Mouse (Mus musculus): ENCODE data around the gene Pex19. TPM values are rescaled to one million over a fixed set of nuclear protein-coding genes. Genes with fewer than 3 reads are reported as not detected.
A peak's percentile ranks its signal among the peaks of the same experiment; 100 is the strongest.

Gene Pex19
- polyA plus RNA-seq, 2 experiments from 2014 or later, result 82.9 to 122 TPM

- no peak for ATAC-seq
Observed at GRCm38 (mm10) chr1:172134072-172134471, 7.5 kb downstream of the Pex19 start.

DNA sequence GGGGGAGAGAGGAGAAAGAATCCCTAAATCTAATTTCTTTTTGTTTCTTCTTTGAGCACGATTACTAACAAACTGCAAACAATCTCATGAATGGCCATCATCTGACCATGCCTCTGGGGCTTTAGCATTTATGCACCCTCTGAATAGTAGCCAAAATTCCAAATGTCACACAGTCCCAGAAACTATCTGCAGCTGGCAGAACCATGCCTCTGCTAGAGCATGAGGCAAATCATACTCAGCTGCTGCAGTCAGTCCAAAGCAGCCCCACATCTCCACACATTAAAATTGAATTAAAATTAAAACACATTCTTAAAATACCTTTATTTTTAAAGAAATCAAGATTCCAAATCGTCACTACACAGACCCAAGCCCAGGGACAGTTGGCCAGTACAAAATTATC, 13.6 kb downstream of the Pex19 start:
- no peak for ATAC-seq

DNA sequence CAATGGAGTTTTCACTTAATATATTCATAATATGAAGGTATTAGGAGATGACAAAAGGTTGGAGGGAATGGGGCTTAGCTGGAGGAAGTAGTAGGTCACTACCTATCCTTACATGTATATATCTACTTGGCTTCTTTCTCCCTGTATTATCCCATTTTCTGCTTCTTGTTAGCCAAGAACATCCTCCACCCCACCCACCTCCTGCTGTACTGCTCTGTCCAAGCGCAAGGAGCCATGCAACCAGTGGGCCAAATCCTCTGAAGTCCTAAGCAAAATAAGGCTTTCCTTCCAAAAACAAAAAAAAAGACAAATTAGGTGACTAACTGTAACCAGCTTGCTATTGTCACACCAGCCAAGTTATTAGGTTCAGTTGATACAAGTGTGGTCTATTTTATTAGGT, 14.3 kb downstream of the Pex19 start:
- no peak for ATAC-seq

DNA sequence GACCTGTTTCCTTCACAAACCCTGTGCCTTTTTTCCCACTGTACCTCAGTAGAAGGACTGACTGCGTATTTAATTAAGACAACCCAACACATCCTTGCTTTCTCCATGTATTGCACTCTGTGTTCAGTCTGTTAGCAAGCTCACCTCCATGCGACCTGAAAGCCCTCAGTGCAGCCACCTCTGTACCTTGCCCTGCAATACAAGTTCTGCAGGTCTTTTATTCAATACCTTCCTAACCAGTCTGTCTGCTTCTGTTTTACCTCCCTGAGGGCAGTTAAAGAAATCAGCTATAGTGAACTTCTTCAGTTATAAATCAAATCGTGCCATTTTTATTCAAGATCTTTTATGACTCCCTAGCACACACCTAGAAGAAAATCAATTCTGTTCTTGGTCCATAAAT, 15.0 kb downstream of the Pex19 start:
- ATAC-seq, result no peak

- ATAC-seq, result peak; percentile 48
Observed at GRCm38 (mm10) chr1:172143570-172143969, 17.0 kb downstream of the Pex19 start.

DNA sequence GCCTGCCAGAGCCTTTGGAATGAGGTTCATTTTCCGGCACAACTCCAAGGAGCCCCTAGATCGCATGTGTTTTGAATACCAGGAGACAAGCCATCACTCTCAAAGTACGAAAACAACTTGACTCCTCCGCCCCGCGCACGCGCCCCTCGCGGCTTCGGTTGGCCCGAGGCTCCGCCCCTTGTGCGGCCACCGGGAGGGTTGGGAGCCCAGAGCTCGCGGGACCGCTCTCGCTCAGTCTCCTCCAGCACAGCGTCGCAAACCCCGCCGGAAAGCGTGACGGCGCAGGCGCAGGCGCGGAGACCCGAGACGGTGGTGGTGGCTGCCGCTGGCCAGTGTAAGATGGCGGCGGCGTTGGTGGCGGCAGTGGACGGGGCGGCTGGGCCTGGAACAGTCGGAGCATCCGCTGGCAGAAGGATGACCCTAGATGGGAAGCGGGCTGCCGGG, 21.3 kb downstream of the Pex19 start, which contains the start of gene Dcaf8:
Dcaf8 (plus strand) TSS at position 250 of the 444 bp plus-strand sequence.
- ATAC-seq, result peak; percentile 91

DNA sequence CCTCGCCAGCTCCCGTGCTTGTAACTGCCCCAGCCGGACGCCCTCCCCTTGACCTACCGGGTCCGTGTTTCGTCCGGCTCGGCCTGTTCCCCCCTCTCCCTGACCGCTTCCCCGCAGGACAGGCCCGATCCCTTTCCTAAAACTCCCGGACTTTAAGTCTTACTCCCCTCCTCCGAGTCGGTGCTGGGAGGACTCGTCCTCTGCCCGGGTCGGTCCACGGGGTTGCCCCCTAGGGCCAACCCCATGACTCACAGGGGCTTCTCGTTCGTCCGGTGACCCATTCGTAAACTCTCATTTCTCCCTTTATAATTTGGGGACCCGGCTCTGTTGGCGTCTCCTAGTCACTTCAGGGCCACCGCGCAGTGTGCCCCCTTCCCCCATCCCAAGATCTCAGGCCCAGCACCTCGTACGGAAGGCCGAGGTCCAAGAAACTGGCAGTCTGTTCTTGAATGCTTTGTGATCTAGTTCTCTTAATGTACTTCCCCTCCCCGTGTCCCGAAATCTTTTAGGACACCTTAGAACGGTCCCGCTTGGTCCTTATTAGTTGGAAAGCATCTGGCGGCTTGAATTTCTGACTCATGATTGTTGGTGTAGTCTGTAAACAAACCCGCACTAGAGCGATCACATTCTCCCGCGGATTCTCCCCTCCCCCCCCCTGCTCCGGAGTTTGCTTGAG, 21.9 kb downstream of the Pex19 start:
- ATAC-seq, result peak; percentile 24

DNA sequence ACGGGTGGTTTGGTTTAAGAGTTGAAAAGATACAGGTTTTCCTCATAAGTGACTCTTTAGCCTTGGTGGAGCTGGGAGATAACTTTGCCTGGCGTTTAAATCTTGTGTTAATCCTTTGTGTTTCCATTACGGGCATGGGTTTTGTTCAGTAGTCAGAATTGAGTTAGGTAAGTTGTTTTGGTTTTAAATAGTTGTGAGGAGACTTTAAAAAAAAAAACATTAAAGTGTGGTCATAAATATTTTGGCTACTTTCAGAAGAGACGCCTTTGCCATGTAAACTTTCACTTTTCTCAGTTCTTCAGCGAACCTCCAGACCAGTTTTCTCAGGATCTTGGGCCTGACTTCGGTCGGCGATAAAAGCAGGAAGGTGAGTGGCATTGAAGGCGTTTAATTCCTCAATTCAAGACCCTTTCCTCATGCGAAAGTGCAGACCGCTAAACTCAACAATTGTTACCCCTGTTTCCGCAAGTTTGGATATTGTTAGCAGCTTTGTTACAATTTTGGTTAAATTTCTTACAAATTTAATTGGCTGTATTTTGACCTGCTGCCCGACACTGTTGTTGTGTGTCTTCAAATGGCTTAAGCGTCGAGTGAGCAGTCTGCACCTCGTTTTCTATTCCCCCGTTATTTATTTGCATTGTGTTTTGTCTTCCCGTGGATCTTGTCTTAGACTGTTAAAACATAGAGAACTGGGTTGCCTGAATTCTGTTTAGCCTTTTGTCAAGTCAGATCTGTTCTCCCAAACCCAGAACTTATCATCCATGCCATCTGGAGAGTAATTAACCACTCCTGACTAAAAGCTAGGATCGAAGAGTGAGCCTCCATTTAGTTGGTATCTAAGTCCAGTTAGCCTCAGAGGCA, 22.6 kb downstream of the Pex19 start:
- no peak for ATAC-seq

DNA sequence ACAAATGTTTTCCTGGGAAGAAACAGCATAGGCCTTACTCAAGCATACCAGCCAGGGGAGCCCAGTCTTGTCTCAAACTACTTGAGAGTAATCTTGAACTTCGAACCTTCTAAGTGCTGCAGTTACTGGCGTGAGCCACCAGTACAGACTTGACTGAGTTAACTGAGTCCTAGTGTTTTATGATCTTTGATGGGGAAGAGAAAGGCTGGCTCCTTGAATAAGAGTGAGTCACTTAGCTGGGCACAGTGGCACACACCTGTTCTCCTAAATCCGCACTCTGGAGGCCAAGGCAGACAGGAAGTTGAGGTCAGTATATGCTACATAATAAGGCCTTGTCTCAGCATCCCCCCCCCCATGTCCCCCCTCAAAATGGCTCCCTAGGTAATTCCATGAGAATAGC, 28.0 kb downstream of the Pex19 start:
- no peak for ATAC-seq

GRCm38 (mm10) chr1:172155518-172155917, 29.0 kb downstream of the Pex19 start:
- ATAC-seq, result no peak

DNA sequence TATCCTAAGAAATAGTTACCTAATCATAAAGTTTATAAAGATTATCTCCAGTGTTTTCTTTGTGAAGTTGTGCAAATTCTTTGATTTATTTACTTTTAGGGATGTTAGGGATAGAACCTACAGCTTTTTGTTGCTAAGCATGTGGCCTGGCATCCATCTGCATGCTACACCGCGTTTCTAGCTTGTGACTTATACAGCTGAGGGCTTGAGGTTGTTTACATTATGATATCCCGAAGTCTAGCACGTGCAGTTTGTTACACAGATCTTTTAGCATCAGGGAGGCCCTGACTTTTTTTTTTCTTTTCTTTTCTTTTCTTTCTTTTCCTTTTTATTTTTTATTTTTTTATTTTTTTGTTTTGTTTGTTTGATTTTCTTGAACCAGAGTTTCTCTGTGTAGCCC, 33.4 kb downstream of the Pex19 start:
- no peak for ATAC-seq

DNA sequence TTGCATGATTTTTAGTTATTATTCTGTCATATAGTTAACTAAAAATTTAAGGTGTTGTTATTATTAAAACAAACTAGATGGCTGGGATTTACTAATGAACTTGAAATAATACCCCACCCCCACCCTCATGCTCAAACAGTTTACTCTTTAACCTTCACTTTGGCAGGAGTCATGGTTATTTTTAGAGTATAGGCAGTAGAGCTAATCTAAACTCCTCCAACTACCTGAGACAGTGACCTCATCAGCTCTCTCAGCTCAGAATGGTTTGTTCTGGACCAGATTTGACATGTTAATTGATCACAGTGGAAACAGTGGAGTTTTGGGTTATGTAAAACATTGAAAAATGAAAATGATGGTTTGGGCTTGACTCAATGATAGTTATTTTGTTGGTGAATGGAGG, 34.0 kb downstream of the Pex19 start:
- ATAC-seq, result no peak

- peak; percentile 75 for ATAC-seq
Observed at GRCm38 (mm10) chr1:172162009-172162408, 35.5 kb downstream of the Pex19 start.

GRCm38 (mm10) chr1:172162959-172163358, 36.4 kb downstream of the Pex19 start:
- ATAC-seq, result no peak

DNA sequence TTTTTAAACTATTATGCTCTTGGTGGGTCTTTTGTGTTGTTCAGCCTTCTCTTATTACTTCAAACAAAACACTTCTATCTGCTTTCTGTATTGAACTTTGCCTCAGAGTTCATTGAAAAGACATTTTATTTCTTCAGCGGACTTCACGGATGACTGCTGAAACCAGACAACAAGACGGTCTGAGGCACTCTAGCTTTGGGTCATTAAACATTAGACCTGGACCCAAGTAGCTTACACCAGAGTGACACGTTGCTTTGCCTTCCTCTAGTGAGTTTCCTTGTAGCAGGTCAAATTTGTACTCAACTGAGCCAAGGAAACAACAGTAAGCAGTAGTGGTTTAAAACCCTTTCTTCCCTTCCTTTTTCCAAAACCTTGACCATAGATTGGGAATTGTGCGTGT, 41.4 kb downstream of the Pex19 start:
- no peak for ATAC-seq

- ATAC-seq, result no peak
Observed at GRCm38 (mm10) chr1:172169809-172170208, 43.3 kb downstream of the Pex19 start.

- no peak for ATAC-seq
Observed at GRCm38 (mm10) chr1:172172381-172172780, 45.8 kb downstream of the Pex19 start.

- no peak for ATAC-seq
Observed at GRCm38 (mm10) chr1:172173181-172173580, 46.6 kb downstream of the Pex19 start.

GRCm38 (mm10) chr1:172177791-172178190, 51.2 kb downstream of the Pex19 start:
- no peak for ATAC-seq

DNA sequence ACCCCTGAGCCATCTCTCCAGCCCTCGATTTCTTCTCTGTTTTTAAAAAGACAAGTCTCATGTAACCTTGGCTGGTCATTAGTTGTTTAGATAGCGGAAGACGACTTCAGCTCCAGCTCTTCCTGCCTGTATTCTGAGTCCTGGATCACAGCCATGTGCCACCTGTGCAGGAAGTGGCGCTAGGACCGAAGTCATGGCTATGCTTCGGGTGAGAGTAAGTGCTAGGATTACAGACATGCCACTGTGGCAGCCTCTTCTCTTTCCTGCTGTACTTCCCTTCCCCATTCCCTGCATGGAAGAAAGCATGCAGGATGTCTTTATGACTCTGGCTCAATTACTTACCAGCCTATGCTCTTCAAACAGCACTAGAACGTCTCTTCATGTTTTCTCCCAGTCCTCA, 52.5 kb downstream of the Pex19 start:
- ATAC-seq, result no peak

DNA sequence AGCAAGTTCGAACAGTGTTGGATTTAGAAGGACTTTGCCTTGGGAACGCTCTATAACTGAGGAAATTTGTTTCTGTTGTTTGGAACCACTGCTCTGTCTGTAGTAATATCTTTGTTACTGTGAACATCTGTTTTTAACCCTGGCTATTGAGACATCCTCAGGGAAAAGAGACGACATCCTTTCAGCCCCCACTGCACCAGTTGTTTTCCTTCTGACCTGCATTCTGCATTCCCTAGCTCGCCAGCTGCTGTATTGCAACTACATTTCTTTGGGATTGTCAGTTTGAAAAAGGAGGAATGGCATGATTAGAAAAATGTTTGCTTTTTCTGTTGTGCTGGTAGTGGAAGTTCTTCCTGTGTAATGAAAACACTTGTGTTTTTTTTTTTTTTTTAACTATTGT, 54.3 kb downstream of the Pex19 start:
- ATAC-seq, result no peak

GRCm38 (mm10) chr1:172181777-172182176, 55.2 kb downstream of the Pex19 start:
- no peak for ATAC-seq

DNA sequence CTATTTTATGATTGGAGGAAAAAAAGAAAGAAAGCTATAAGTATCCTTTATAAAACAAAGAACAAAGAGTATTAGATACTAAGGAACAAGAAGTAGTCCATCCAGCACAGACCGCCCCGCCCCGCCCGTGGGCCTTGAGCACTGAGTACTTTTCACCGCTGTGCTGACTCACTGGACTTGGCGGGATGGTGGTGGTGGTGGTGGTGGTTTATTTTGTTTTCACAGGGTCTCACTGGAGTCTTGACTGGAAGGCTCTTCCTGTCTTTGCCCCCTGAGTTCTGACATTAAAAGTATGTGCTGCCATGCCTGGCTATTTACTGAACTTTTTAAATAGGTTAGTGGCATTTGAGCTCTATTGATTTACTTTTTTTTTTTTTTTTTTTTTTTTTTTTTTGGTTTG, 56.5 kb downstream of the Pex19 start:
- no peak for ATAC-seq

DNA sequence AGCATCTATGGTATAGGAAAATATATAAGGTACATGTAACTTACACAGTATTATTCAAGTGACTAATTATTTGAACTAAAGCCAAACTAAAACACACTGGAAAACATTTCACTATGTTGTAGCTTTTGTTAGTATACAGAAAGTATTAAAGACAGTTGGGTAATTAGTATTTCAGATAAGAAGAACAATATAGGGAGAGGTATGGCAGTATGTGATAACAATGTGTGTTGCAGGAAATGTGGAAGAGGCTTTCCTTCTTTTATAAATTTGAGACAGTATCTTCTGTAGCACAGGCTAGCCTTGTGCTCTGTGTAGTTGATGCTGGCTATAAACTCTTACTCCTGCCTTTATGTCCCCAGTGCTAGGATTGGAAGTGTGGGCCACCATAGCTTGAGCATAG, 57.4 kb downstream of the Pex19 start:
- ATAC-seq, result no peak

Measured in CD4-positive, CD25-positive, alpha-beta regulatory T cell, adult 4 months (primary cell).